Mouse (Mus musculus): ENCODE measurements around the gene Gm20388. TPM values are rescaled to one million over a fixed set of nuclear protein-coding genes. Genes with fewer than 3 reads are reported as not detected.

Gm20388 gene
- polyA plus RNA-seq, 1 experiment from 2014 or later: 1.7 TPM

DNA sequence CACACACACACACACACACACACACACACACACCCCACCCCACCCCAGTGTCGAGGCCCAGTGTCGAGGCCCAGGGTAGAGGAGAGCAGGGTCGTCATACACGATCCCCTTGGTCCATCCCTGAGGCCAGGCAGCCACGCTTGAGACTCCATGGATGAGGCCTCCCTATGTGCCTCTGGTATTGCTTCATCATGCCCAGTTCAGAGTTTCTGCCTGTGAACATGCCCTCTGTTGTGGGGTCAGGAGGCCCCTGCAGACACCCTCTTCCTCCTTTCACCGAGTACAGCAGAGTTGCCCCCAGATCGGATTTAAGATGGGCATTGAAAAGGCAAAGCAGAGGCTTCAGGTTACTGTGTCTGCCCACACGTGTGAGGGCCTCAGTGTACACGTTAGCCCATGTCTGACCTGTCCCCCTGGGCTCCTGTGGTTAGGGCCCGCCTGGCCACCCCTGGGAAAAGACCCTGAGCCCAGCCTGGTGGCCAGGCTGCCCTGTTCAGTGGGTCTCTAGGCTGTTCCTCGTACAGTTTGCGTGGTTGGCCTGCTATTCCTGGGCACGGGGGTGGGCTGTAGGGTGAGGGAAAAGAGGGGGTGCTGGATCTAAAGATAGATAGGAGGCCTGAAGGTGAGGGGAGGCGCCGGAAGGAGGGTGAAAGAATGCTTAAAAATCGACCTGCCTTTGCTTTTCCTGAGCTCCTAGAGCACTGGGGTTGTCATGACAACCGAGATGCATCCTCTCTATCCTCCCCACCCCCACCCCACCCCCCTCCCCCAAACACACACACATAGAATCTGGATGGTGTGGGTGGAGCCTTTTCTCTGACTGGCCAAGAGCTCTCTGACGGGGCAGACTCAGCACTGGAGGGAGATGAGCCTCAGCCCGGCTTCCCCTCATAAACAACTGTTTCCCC, 1860.5 kb downstream of the Gm20388 start:
- peak; percentile 62 for DNase-seq (ENCODE audit: low spot score)
- H3K4me1 ChIP-seq (replicated peaks): peaks cover 29% of the 10 kb centered on the region
- H3K27ac ChIP-seq: peak overlapping the region; percentile 76
- 25% methylated on average over 19 of the region's 19 CpGs for WGBS
- no peaks in the 10 kb centered on the region for H3K27me3 ChIP-seq (ENCODE audit: insufficient read depth, poor library complexity, severe bottlenecking)
- H3K36me3 ChIP-seq: no peaks in the 10 kb centered on the region
- peak overlapping the region; percentile 34 for H3K4me3 ChIP-seq
- no peaks in the 10 kb centered on the region for H3K9me3 ChIP-seq

DNA sequence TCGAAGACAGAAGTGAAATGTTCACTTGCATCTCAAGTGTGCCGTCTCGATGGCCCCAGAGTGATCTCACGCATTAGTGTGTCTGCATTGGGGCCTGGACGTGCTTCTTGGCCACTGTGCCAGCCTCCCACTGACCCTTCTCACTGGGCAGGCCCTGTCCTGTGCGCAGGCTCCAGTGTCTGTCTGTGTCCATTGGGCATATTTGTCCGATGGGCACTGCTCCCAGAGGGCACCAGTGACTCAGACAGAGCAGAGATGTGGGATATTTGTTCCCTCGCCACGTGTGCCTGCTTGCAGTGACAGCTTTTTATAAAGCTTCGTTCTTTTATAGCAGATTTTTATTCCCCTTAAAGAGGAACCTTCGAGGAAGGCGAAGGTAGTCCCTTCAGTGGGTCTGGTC, 1863.2 kb downstream of the Gm20388 start:
- Histone ChIP-seq H3K4me3 (no peak overlapping the region), H3K36me3 (no peaks in the 10 kb centered on the region), H3K4me1 (replicated peaks) (peaks cover 29% of the 10 kb centered on the region), H3K27ac (no peak overlapping the region), H3K27me3 (ENCODE audit: insufficient read depth, poor library complexity, severe bottlenecking) (no peaks in the 10 kb centered on the region), H3K9me3 (no peaks in the 10 kb centered on the region)
- no peak for DNase-seq (ENCODE audit: low spot score)
- WGBS: 89% methylated on average over 12 of the region's 12 CpGs

GRCm38 (mm10) chr8:121782493-121782892, 1871.9 kb downstream of the Gm20388 start:
- no peaks in the 10 kb centered on the region for H3K36me3 ChIP-seq
- no peak overlapping the region for H3K4me3 ChIP-seq
- peaks cover 25% of the 10 kb centered on the region; the same call in 1 of the 2 replicates for H3K4me1 ChIP-seq (replicated peaks)
- H3K27ac ChIP-seq: no peak overlapping the region
- no peaks in the 10 kb centered on the region for H3K9me3 ChIP-seq
- whole genome bisulfite sequencing: 82% methylated on average over 5 of the region's 5 CpGs
- no peak for DNase-seq (ENCODE audit: low spot score)
- H3K27me3 ChIP-seq (ENCODE audit: insufficient read depth, poor library complexity, severe bottlenecking): no peaks in the 10 kb centered on the region

- Histone ChIP-seq H3K27me3 (ENCODE audit: insufficient read depth, poor library complexity, severe bottlenecking) (no peaks in the 10 kb centered on the region), H3K9me3 (no peaks in the 10 kb centered on the region), H3K4me3 (no peak overlapping the region), H3K4me1 (replicated peaks) (peaks cover 25% of the 10 kb centered on the region; the same call in 1 of the 2 replicates), H3K36me3 (0 out of 2 replicates have a peak, but pooled peaks cover 6% of the 10 kb centered on the region), H3K27ac (no peak overlapping the region)
- no peak for DNase-seq (ENCODE audit: low spot score)
- 62% methylated on average over 10 of the region's 10 CpGs for WGBS
Observed at GRCm38 (mm10) chr8:121786542-121786941, 1875.9 kb downstream of the Gm20388 start.

- no peaks in the 10 kb centered on the region for H3K27me3 ChIP-seq (ENCODE audit: insufficient read depth, poor library complexity, severe bottlenecking)
- WGBS: 84% methylated on average over 8 of the region's 8 CpGs
- DNase-seq (ENCODE audit: low spot score): no peak
Observed at GRCm38 (mm10) chr8:121788786-121789185, 1878.1 kb downstream of the Gm20388 start.

GRCm38 (mm10) chr8:121792159-121792558, 1881.5 kb downstream of the Gm20388 start:
- no peak overlapping the region for H3K4me3 ChIP-seq

More at GRCm38 (mm10) chr8:121788786-121789185, 1878.1 kb downstream of the Gm20388 start:
- H3K9me3 ChIP-seq: no peaks in the 10 kb centered on the region
- H3K36me3 ChIP-seq: peaks cover 11% of the 10 kb centered on the region; the same call in 1 of the 2 replicates
- no peak overlapping the region for H3K27ac ChIP-seq
- no peak overlapping the region for H3K4me3 ChIP-seq
- H3K4me1 ChIP-seq (replicated peaks): peaks cover 33% of the 10 kb centered on the region

DNA sequence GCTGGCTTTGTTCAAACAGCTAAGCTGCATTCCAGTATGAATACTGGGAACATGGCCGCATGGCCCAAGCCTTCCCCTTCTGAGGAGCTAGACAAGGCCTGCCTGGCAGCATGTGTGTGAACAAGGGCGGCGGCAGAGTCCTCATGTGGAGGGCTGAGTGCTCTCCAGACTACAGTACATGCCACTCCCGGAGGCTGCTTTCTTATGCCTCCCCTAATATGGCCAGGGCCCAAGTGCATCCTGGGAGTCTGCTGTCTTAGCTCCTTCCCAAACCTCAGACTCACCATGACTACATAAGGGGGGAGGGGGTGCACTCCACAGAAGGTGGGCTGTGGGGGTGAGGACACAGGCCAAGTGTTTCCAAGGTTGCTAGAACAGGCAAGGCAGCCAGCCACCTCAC, 1882.0 kb downstream of the Gm20388 start:
- WGBS: 88% methylated on average over 4 of the region's 4 CpGs
- H3K9me3 ChIP-seq: no peaks in the 10 kb centered on the region
- H3K27ac ChIP-seq: no peak overlapping the region
- H3K27me3 ChIP-seq (ENCODE audit: insufficient read depth, poor library complexity, severe bottlenecking): no peaks in the 10 kb centered on the region
- H3K4me1 ChIP-seq (replicated peaks): peaks cover 8% of the 10 kb centered on the region; the same call in 1 of the 2 replicates
- peaks cover 47% of the 10 kb centered on the region for H3K36me3 ChIP-seq
- H3K4me3 ChIP-seq: no peak overlapping the region
- DNase-seq (ENCODE audit: low spot score): no peak

More at GRCm38 (mm10) chr8:121792159-121792558, 1881.5 kb downstream of the Gm20388 start:
- Histone ChIP-seq H3K27me3 (ENCODE audit: insufficient read depth, poor library complexity, severe bottlenecking) (no peaks in the 10 kb centered on the region), H3K9me3 (no peaks in the 10 kb centered on the region), H3K36me3 (peaks cover 42% of the 10 kb centered on the region), H3K4me1 (replicated peaks) (peaks cover 8% of the 10 kb centered on the region; the same call in 1 of the 2 replicates), H3K27ac (no peak overlapping the region)
- DNase-seq (ENCODE audit: low spot score): no peak
- 88% methylated on average over 7 of the region's 7 CpGs for WGBS

- Histone ChIP-seq H3K4me1 (replicated peaks) (peaks cover 8% of the 10 kb centered on the region; the same call in 1 of the 2 replicates), H3K27me3 (ENCODE audit: insufficient read depth, poor library complexity, severe bottlenecking) (no peaks in the 10 kb centered on the region), H3K27ac (no peak overlapping the region), H3K4me3 (no peak overlapping the region), H3K9me3 (no peaks in the 10 kb centered on the region), H3K36me3 (peaks cover 62% of the 10 kb centered on the region)
- no peak for DNase-seq (ENCODE audit: low spot score)
- 50% methylated on average over 3 of the region's 3 CpGs for WGBS
Observed at GRCm38 (mm10) chr8:121794151-121794550, 1883.5 kb downstream of the Gm20388 start.

GRCm38 (mm10) chr8:121795461-121795860, 1884.8 kb downstream of the Gm20388 start:
- Histone ChIP-seq H3K27ac (no peak overlapping the region), H3K36me3 (peaks cover 75% of the 10 kb centered on the region), H3K4me1 (replicated peaks) (peaks cover 8% of the 10 kb centered on the region; the same call in 1 of the 2 replicates), H3K9me3 (no peaks in the 10 kb centered on the region), H3K4me3 (no peak overlapping the region), H3K27me3 (ENCODE audit: insufficient read depth, poor library complexity, severe bottlenecking) (no peaks in the 10 kb centered on the region)
- DNase-seq (ENCODE audit: low spot score): no peak
- WGBS: 93% methylated on average over 8 of the region's 8 CpGs

- Histone ChIP-seq H3K36me3 (peaks cover 80% of the 10 kb centered on the region), H3K9me3 (no peaks in the 10 kb centered on the region), H3K27ac (no peak overlapping the region), H3K4me3 (no peak overlapping the region), H3K27me3 (ENCODE audit: insufficient read depth, poor library complexity, severe bottlenecking) (no peaks in the 10 kb centered on the region), H3K4me1 (replicated peaks) (peaks cover 8% of the 10 kb centered on the region; the same call in 1 of the 2 replicates)
- 93% methylated on average over 11 of the region's 11 CpGs for WGBS
- no peak for DNase-seq (ENCODE audit: low spot score)
Observed at GRCm38 (mm10) chr8:121796406-121796805, 1885.8 kb downstream of the Gm20388 start.

DNA sequence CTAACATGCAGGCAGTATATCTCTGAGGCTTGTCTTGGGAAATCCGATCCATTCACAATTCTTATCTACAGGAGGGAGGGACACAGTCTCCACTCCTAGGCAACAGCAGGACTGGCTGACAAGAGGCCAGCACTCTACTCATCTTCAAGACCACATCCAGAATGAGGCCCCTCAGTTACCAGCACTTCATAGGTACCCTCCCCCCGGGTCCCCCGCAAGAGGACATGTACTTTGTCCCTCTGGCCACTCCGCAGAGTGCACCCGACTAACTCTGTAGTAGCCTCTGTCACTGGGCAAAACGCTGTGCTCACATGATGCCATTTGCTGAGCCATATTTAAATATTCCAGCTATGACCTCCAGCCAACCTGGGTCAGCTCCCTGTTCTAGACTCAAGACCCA, 1887.8 kb downstream of the Gm20388 start:
- Histone ChIP-seq H3K4me1 (replicated peaks) (0 out of 2 replicates have a peak, but pooled peaks cover 3% of the 10 kb centered on the region), H3K4me3 (no peak overlapping the region), H3K9me3 (no peaks in the 10 kb centered on the region), H3K27ac (no peak overlapping the region), H3K36me3 (peaks cover 89% of the 10 kb centered on the region), H3K27me3 (ENCODE audit: insufficient read depth, poor library complexity, severe bottlenecking) (no peaks in the 10 kb centered on the region)
- no peak for DNase-seq (ENCODE audit: low spot score)
- WGBS: 97% methylated on average over 6 of the region's 6 CpGs

- no peak for DNase-seq (ENCODE audit: low spot score)
- no peak overlapping the region for H3K4me3 ChIP-seq
- no peak overlapping the region for H3K27ac ChIP-seq
- H3K36me3 ChIP-seq: peaks cover 82% of the 10 kb centered on the region
- no peaks in the 10 kb centered on the region for H3K9me3 ChIP-seq
- H3K27me3 ChIP-seq (ENCODE audit: insufficient read depth, poor library complexity, severe bottlenecking): no peaks in the 10 kb centered on the region
- H3K4me1 ChIP-seq (replicated peaks): no peaks in the 10 kb centered on the region
- WGBS: 98% methylated on average over 5 of the region's 5 CpGs
Observed at GRCm38 (mm10) chr8:121804829-121805228, 1894.2 kb downstream of the Gm20388 start.

GRCm38 (mm10) chr8:121806126-121806525, 1895.5 kb downstream of the Gm20388 start:
- no peak for DNase-seq (ENCODE audit: low spot score)
- no peaks in the 10 kb centered on the region for H3K4me1 ChIP-seq (replicated peaks)
- H3K36me3 ChIP-seq: peaks cover 80% of the 10 kb centered on the region
- no peaks in the 10 kb centered on the region for H3K27me3 ChIP-seq (ENCODE audit: insufficient read depth, poor library complexity, severe bottlenecking)
- H3K9me3 ChIP-seq: no peaks in the 10 kb centered on the region
- no peak overlapping the region for H3K27ac ChIP-seq
- 92% methylated on average over 13 of the region's 13 CpGs for WGBS
- no peak overlapping the region for H3K4me3 ChIP-seq

Data from hindbrain, embryonic 10.5 days (tissue).